Mouse (Mus musculus): ENCODE measurements around the gene Gpr61. TPM values are rescaled to one million over a fixed set of nuclear protein-coding genes. Genes with fewer than 3 reads are reported as not detected.

The Gpr61 gene
- polyA plus RNA-seq, 1 experiment = 0.05 TPM

DNA sequence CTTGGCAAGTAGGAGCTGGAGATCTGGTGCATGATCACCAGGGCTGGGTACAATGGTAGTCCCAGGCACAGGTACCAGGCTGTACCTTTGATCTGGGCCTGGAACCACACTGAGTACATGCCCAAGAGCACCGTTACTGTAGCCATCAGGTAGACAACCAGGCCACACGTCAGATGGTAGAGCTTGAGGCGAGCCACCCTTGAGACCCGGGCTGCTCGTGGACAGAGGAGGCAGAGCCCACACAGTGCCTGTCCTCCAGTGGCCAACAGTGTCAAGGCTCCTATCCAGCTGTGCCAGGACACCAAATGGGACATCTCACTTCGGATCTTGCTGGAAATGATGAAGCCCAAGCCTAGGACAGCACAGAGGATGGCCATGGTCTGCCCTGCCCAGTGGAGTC, 44.5 kb upstream of the Gpr61 start:
- Histone ChIP-seq H3K27ac (ENCODE audit: insufficient read depth, low read depth, low read length) (no peak overlapping the region), H3K4me1 (ENCODE audit: control insufficient read depth, insufficient read depth, insufficient read length, low read length) (peaks cover 14% of the 10 kb centered on the region), H3K36me3 (ENCODE audit: control insufficient read depth, insufficient read depth, low read length) (no peaks in the 10 kb centered on the region), H3K27me3 (ENCODE audit: control insufficient read depth, insufficient read depth, low read length) (no peaks in the 10 kb centered on the region), H3K4me3 (ENCODE audit: low read depth, low read length) (peak overlapping the region; percentile 1; the same call in 1 of the 2 replicates)
- TF ChIP-seq CTCF (IDR thresholded peaks at IDR 0.05; ENCODE audit: extremely low read depth, insufficient read length, insufficient replicate concordance, low read depth, low read length) (no peak), POLR2A (IDR thresholded peaks at IDR 0.05; ENCODE audit: low read depth, low read length) (no peak)
- WGBS = 93% methylated on average over 6 of the region's 6 CpGs

- H3K27me3 ChIP-seq (ENCODE audit: control insufficient read depth, insufficient read depth, low read length) = no peaks in the 10 kb centered on the region
- H3K4me3 ChIP-seq (ENCODE audit: low read depth, low read length) = no peak overlapping the region
- WGBS = 54% methylated on average over 14 of the region's 14 CpGs
- H3K27ac ChIP-seq (ENCODE audit: insufficient read depth, low read depth, low read length) = no peak overlapping the region
- peaks cover 14% of the 10 kb centered on the region for H3K4me1 ChIP-seq (ENCODE audit: control insufficient read depth, insufficient read depth, insufficient read length, low read length)
- 0 out of 2 replicates have a peak, but pooled peaks cover 2% of the 10 kb centered on the region for H3K36me3 ChIP-seq (ENCODE audit: control insufficient read depth, insufficient read depth, low read length)
- TF ChIP-seq POLR2A (IDR thresholded peaks at IDR 0.05; ENCODE audit: low read depth, low read length) (no peak), CTCF (IDR thresholded peaks at IDR 0.05; ENCODE audit: extremely low read depth, insufficient read length, insufficient replicate concordance, low read depth, low read length) (no peak)
These were observed 42.4 kb upstream of the Gpr61 start for GRCm38 (mm10) chr3:108197066-108197497.

- 90% methylated on average over 7 of the region's 7 CpGs for WGBS
- H3K4me1 ChIP-seq (ENCODE audit: control insufficient read depth, insufficient read depth, insufficient read length, low read length) = peaks cover 11% of the 10 kb centered on the region
- H3K36me3 ChIP-seq (ENCODE audit: control insufficient read depth, insufficient read depth, low read length) = 0 out of 2 replicates have a peak, but pooled peaks cover 2% of the 10 kb centered on the region
- H3K4me3 ChIP-seq (ENCODE audit: low read depth, low read length) = no peak overlapping the region
- H3K27ac ChIP-seq (ENCODE audit: insufficient read depth, low read depth, low read length) = no peak overlapping the region
- no peaks in the 10 kb centered on the region for H3K27me3 ChIP-seq (ENCODE audit: control insufficient read depth, insufficient read depth, low read length)
- TF ChIP-seq POLR2A (IDR thresholded peaks at IDR 0.05; ENCODE audit: low read depth, low read length) = no peak
- TF ChIP-seq CTCF (IDR thresholded peaks at IDR 0.05; ENCODE audit: extremely low read depth, insufficient read length, insufficient replicate concordance, low read depth, low read length) = no peak
These were observed 41.4 kb upstream of the Gpr61 start for GRCm38 (mm10) chr3:108195941-108196590.

GRCm38 (mm10) chr3:108195287-108195686, 40.6 kb upstream of the Gpr61 start:
- Histone ChIP-seq H3K4me1 (ENCODE audit: control insufficient read depth, insufficient read depth, insufficient read length, low read length) (peaks cover 11% of the 10 kb centered on the region), H3K27ac (ENCODE audit: insufficient read depth, low read depth, low read length) (no peak overlapping the region), H3K4me3 (ENCODE audit: low read depth, low read length) (no peak overlapping the region), H3K36me3 (ENCODE audit: control insufficient read depth, insufficient read depth, low read length) (0 out of 2 replicates have a peak, but pooled peaks cover 2% of the 10 kb centered on the region), H3K27me3 (ENCODE audit: control insufficient read depth, insufficient read depth, low read length) (no peaks in the 10 kb centered on the region)
- WGBS = 90% methylated on average over 4 of the region's 4 CpGs
- TF ChIP-seq CTCF (IDR thresholded peaks at IDR 0.05; ENCODE audit: extremely low read depth, insufficient read length, insufficient replicate concordance, low read depth, low read length) (no peak), POLR2A (IDR thresholded peaks at IDR 0.05; ENCODE audit: low read depth, low read length) (no peak)

DNA sequence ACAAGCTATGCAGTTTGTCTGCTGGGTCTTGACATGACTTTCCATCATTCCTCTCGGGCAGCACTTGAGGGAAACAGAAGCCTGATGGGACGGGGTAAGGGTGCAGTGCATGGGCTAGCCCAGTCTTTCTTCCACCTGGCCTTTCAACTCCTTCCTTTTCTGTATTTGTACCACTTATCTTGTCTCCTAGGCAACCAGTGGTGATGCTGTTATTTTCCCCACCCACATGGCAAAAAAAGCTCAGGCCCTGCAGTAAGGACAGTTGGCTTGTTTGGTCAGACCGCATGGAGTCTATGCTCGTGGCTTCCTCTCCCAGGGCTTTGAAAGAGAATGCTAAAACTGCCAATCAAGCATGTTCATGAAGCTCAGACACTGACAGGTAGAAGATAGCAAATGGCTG, 39.0 kb upstream of the Gpr61 start:
- Histone ChIP-seq H3K4me3 (ENCODE audit: low read depth, low read length) (no peak overlapping the region), H3K27me3 (ENCODE audit: control insufficient read depth, insufficient read depth, low read length) (no peaks in the 10 kb centered on the region), H3K27ac (ENCODE audit: insufficient read depth, low read depth, low read length) (no peak overlapping the region), H3K4me1 (ENCODE audit: control insufficient read depth, insufficient read depth, insufficient read length, low read length) (peaks cover 6% of the 10 kb centered on the region), H3K36me3 (ENCODE audit: control insufficient read depth, insufficient read depth, low read length) (0 out of 2 replicates have a peak, but pooled peaks cover 2% of the 10 kb centered on the region)
- TF ChIP-seq CTCF (IDR thresholded peaks at IDR 0.05; ENCODE audit: extremely low read depth, insufficient read length, insufficient replicate concordance, low read depth, low read length) = no peak
- no peak for TF ChIP-seq POLR2A (IDR thresholded peaks at IDR 0.05; ENCODE audit: low read depth, low read length)
- 72% methylated on average over 4 of the region's 4 CpGs for WGBS

DNA sequence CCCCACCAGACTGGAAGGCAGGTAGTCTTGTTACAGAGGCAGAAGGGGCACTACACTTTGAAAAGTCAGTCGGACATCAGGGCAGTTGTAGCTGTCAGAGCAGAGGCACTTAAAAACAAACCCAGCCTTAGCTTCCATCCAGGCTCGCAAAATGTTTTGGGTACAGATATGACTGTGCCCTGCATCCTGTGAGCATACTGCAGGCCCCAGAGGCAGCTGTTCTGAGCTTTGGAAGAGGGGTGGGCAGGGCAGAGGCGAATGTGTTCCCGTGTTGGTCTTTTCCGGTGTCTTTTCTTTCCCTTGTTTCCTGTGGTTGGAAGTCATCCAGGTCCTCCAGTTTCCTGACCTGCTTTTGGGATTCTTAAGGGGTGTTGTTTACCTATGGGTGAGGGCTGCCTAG, 35.2 kb upstream of the Gpr61 start:
- Histone ChIP-seq H3K36me3 (ENCODE audit: control insufficient read depth, insufficient read depth, low read length) (0 out of 2 replicates have a peak, but pooled peaks cover 2% of the 10 kb centered on the region), H3K4me1 (ENCODE audit: control insufficient read depth, insufficient read depth, insufficient read length, low read length) (peaks cover 8% of the 10 kb centered on the region), H3K27me3 (ENCODE audit: control insufficient read depth, insufficient read depth, low read length) (no peaks in the 10 kb centered on the region), H3K27ac (ENCODE audit: insufficient read depth, low read depth, low read length) (no peak overlapping the region), H3K4me3 (ENCODE audit: low read depth, low read length) (no peak overlapping the region)
- WGBS = 31% methylated on average over 5 of the region's 5 CpGs
- TF ChIP-seq POLR2A (IDR thresholded peaks at IDR 0.05; ENCODE audit: low read depth, low read length) (no peak), CTCF (IDR thresholded peaks at IDR 0.05; ENCODE audit: extremely low read depth, insufficient read length, insufficient replicate concordance, low read depth, low read length) (no peak)

GRCm38 (mm10) chr3:108188716-108189490, 34.2 kb upstream of the Gpr61 start:
- WGBS = 86% methylated on average over 9 of the region's 9 CpGs
- Histone ChIP-seq H3K4me3 (ENCODE audit: low read depth, low read length) (no peak overlapping the region), H3K36me3 (ENCODE audit: control insufficient read depth, insufficient read depth, low read length) (0 out of 2 replicates have a peak, but pooled peaks cover 2% of the 10 kb centered on the region), H3K27me3 (ENCODE audit: control insufficient read depth, insufficient read depth, low read length) (no peaks in the 10 kb centered on the region), H3K4me1 (ENCODE audit: control insufficient read depth, insufficient read depth, insufficient read length, low read length) (peaks cover 8% of the 10 kb centered on the region), H3K27ac (ENCODE audit: insufficient read depth, low read depth, low read length) (no peak overlapping the region)
- no peak for TF ChIP-seq POLR2A (IDR thresholded peaks at IDR 0.05; ENCODE audit: low read depth, low read length)
- no peak for TF ChIP-seq CTCF (IDR thresholded peaks at IDR 0.05; ENCODE audit: extremely low read depth, insufficient read length, insufficient replicate concordance, low read depth, low read length)

Data from small intestine, adult 2 months (tissue).